Mouse (Mus musculus) neural tube, embryonic 15.5 days (tissue): ENCODE measurements around the gene Gm9603. TPM values are rescaled to one million over a fixed set of nuclear protein-coding genes. Genes with fewer than 3 reads are reported as not detected.
"Not testable (repeated sequence)": the region's sequence is repeated elsewhere in the genome, so short reads cannot be mapped to it uniquely, and the experiment has no call there.

Experiments
- ATAC-seq: fragments of 200-750 bp; cut with Nextera tagmentation; 2 replicates; pipeline ENCODE4 v1.8.0; 2017; ENCODE audit warnings: mild to moderate bottlenecking, moderate TSS enrichment, moderate library complexity; ENCODE audit not compliant: low FRiP score
- H3K27ac ChIP-seq: fragments of 300-500 bp; sonication (generic); replicated peaks from 2 replicates; pipeline ENCODE4 v1.5.1; 2015; ENCODE audit warnings: mild to moderate bottlenecking, inconsistent platforms
- H3K27me3 ChIP-seq: fragments of 300-500 bp; sonication (generic); replicated peaks from 2 replicates; pipeline ENCODE4 v1.6.1; 2015; ENCODE audit warnings: inconsistent platforms
- H3K36me3 ChIP-seq: fragments of 300-500 bp; sonication (generic); 2 replicates; pipeline ENCODE4 v1.6.1; 2015; ENCODE audit warnings: inconsistent platforms
- H3K4me1 ChIP-seq: fragments of 300-500 bp; sonication (generic); 2 replicates; pipeline ENCODE4 v1.6.1; 2015; ENCODE audit warnings: inconsistent platforms
- H3K4me2 ChIP-seq: fragments of 300-500 bp; sonication (generic); 2 replicates; pipeline ENCODE4 v1.6.1; 2015; ENCODE audit warnings: inconsistent platforms, mild to moderate bottlenecking, moderate library complexity
- H3K4me3 ChIP-seq: fragments of 300-500 bp; sonication (generic); replicated peaks from 2 replicates; pipeline ENCODE4 v1.5.1; 2015; ENCODE audit warnings: mild to moderate bottlenecking, inconsistent platforms
- H3K9ac ChIP-seq: fragments of 300-500 bp; sonication (generic); replicated peaks from 2 replicates; pipeline ENCODE4 v1.6.1; 2015; ENCODE audit warnings: mild to moderate bottlenecking, inconsistent platforms
- H3K9me3 ChIP-seq: fragments of 300-500 bp; sonication (generic); replicated peaks from 2 replicates; pipeline ENCODE4 v1.6.1; 2016; ENCODE audit warnings: inconsistent platforms
- WGBS: fragments of 180-500 bp; shearing (Covaris S2); methylation state at CpG from one replicate; pipeline ENCODE4 v1.1.7; 2015; ENCODE audit warnings: mixed read lengths; 5-methylcytosine and 5-hydroxymethylcytosine counted together
- polyA plus RNA-seq: library from polyadenylated mRNA; unstranded; fragments of >200 nt; fragmentation: Nextera tagmentation; extraction: Ambion mirVana; gene quantifications from 2 replicates; pipeline ENCODE4 v1.2.1, GENCODE M21; 2015

The Gm9603 gene
- polyA plus RNA-seq: not detected in 2 replicates

DNA sequence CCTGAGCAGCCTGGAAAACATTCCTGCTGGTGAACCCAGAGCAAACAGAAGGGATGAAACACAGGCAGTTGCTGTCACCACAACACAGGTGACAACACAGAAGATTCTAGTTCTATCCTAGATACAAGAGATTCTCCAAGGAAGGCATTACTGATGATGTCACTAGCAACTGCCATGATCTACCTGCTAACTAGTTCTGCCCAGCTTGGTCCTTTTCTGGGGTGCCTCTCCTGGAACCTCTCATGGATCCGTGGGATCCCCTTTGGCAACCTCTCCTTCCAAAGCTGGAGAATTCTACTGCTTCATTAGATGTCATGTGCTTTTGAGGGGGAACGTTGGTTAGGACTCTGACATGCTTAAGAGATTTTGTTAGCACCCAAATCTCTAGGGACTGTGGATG is at the start of gene Gm9603:
Gene Gm9603 (minus strand): TSS at position 101 of the 400 bp plus-strand sequence.
- H3K4me3 ChIP-seq, H3K36me3 ChIP-seq, H3K4me1 ChIP-seq, H3K4me2 ChIP-seq, H3K27me3 ChIP-seq, H3K27ac ChIP-seq, ATAC-seq, H3K9me3 ChIP-seq, H3K9ac ChIP-seq: not testable (repeated sequence)
- WGBS: no CpG with 5 or more reads among the region's 2 CpGs

- no CpG with 5 or more reads among the region's 1 CpGs for WGBS
Observed at GRCm38 (mm10) chr14:5632928-5633327, 54.3 kb downstream of the Gm9603 start, which contains the start of gene Gm8265. Gene Gm8265 (minus strand): TSS chr14:5633028.

More at GRCm38 (mm10) chr14:5632928-5633327, 54.3 kb downstream of the Gm9603 start, which contains the start of gene Gm8265:
- H3K4me2 ChIP-seq, H3K9ac ChIP-seq, H3K36me3 ChIP-seq, H3K4me3 ChIP-seq, ATAC-seq, H3K4me1 ChIP-seq, H3K27ac ChIP-seq, H3K27me3 ChIP-seq, H3K9me3 ChIP-seq: not testable (repeated sequence)

Other genes starting within 250 kb of the Gm9603 start
- 3.5 TPM in 1 of 2 replicates, not detected in the other for gene Gm3194, start 232.0 kb downstream of the Gm9603 start, polyA plus RNA-seq
- gene Gm8246, start 209.6 kb downstream of the Gm9603 start, polyA plus RNA-seq: not detected in 2 replicates
- gene Gm3187, start 203.2 kb downstream of the Gm9603 start, polyA plus RNA-seq: 0.13 TPM in 1 of 2 replicates, not detected in the other
- gene Gm3488, start 185.8 kb downstream of the Gm9603 start, polyA plus RNA-seq: 12.8 and 16.2 TPM in 2 replicates
- gene Gm3532, start 149.0 kb downstream of the Gm9603 start, polyA plus RNA-seq: 0.18 TPM in 1 of 2 replicates, not detected in the other
- not detected in 2 replicates for gene Gm8265, start 54.4 kb downstream of the Gm9603 start, polyA plus RNA-seq
- 0.56 TPM in 1 of 2 replicates, not detected in the other for gene Gm3373, start 54.1 kb upstream of the Gm9603 start, polyA plus RNA-seq
- 4.4 and 6.3 TPM in 2 replicates for gene Gm3383, start 120.5 kb upstream of the Gm9603 start, polyA plus RNA-seq
- gene Gm3424, start 142.9 kb upstream of the Gm9603 start, polyA plus RNA-seq: not detected in 2 replicates
- 1.0 and 1.9 TPM in 2 replicates for gene Gm8237, start 192.9 kb upstream of the Gm9603 start, polyA plus RNA-seq